Mouse (Mus musculus) adrenal gland, adult 2 months (tissue): Measurements from ENCODE around the gene Rpp38. TPM values are rescaled to one million over a fixed set of nuclear protein-coding genes. Genes with fewer than 3 reads are reported as not detected.

Experiments
- DNase-seq: peaks from one replicate; pipeline ENCODE4 v3.0.0; 2021
- long read RNA-seq: library from polyadenylated mRNA; stranded (forward); transcript quantifications from one replicate; pipeline ENCODE4 v2.0.0, GENCODE M21; 2021
- polyA plus RNA-seq: library from polyadenylated mRNA; depleted of rRNA; stranded (reverse); fragments of >200 nt; gene quantifications from 2 replicates; pipeline ENCODE4 v1.2.3, GENCODE M21; 2012; rRNA removed
- total RNA-seq, 2 experiments: library from RNA; stranded (reverse); gene quantifications; 2 replicates each; pipeline ENCODE4 v1.2.3; 2021

Gene Rpp38
- total RNA-seq: 10 to 100 TPM; 10.7 to 13.2 TPM
- 1.2 and 1.5 TPM in 2 replicates for polyA plus RNA-seq
- long read RNA-seq, transcript Rpp38-201 (2 exons, 1,042 nt): major isoform, 12 of 13 reads
- long read RNA-seq, partial matches to known transcripts: 0 of 13 reads
- long read RNA-seq, other reads (novel, unspliced or antisense): 1 of 13 reads

DNA sequence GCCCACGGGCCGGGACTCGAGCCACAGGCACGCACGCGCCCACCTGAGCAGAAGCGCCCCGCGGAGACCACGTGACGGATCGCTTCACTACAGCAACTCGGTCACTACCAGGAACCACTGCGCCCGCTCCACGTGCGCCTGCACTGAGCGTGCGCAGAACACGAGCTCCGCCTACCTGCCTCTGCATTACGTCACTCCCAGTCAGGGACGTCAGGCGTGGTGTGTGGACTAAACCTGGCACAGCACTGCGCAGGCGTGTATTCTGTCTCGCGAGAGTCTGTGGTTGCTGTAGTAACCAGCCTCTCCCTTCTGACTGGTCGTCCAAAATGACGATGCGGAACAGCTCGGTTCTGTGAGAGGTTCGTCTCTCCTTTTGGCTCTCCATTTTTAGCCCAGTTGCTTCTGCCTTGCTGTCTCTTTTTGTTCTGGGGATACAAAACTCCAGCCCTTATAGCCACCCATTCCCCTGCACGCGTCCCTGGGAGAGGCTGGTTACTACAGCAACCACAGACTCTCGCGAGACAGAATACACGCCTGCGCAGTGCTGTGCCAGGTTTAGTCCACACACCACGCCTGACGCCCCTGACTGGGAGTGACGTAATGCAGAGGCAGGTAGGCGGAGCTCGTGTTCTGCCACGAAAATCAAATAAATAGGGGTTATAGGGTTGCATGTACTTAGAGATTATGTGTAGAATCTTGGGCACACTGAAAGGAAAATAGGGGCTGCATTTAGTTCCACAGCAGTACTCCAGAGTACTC is at the start of gene Rpp38:
Gene Rpp38, minus strand, starts transcription at position 160 of the 759 bp plus-strand sequence.
- DNase-seq: peak; percentile 99

DNA sequence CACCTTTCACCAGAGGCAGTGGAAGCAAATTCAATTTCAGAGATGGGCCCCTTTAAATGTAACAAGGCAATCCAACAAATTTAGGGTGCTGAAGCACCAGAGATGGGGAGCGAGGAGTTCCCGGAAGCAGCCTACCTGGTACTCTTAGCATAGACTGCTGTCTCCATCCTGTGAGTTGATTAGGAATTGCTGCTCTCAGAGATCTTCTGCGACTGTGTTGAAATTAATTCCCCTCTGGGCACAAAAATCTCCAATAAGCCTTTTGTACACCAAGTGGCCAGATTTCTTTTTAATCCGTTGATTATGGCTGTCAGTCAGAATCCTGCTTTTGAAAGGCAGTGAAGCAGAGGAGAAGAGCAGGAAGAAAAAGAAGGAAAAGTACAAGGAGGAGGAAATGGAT is 32.7 kb upstream of the Rpp38 start:
- no peak for DNase-seq

DNA sequence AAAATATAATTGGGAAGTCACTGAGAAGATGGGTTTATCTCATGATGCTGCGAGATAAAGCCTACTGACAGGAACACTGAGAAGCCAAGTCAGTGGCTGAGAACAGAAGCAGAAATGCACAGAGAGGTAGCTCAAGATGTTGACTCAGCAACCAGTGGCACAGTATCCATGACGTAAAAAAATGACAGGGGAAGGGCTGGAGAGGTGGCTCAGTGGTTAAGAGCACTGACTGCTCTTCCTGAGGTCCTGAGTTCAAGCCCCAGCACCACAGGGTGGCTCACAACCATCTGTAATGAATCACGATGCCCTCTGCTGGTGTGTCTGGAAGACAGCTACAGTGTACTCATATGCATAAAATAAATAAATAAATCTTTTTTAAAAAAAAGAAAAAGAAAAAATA is 28.6 kb upstream of the Rpp38 start:
- DNase-seq: no peak

DNA sequence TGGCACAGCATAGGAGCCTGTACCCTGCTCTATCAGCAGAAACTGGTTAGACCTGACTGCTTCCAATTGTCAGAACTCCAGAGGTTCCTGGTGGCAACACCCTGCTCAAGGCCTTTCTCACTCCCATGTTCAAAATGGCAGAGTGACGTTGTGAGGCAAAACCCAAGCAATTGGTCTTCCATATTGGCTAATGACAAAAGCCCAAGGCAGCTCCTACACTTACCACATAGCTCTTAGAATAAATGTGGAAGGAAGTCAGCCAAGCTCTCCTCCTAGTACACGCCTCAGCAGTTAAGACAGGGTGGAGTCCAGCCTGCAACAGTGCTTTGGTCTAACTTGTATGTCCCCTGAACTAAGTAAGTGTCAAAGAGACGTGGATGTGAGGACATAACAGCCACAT is 25.4 kb upstream of the Rpp38 start:
- no peak for DNase-seq

DNA sequence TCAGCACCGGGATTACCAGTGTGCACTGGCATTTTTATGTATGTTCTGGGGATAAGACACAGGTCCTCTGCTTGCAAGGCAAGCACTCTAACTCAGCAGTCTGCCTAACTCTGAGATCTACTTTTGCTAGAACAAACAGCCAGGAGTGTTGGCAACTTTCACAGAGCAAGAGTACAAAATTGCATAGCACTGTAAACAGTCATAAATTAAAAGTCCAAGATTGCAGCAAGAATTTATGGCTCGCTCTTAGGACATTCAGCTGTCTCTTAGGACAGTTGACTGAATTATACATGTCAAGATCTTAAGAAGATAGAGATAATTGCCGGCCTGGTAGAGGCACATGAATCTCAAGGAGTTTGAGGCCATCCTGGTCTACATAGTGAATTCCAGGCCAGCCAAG is 23.9 kb upstream of the Rpp38 start:
- DNase-seq: no peak

DNA sequence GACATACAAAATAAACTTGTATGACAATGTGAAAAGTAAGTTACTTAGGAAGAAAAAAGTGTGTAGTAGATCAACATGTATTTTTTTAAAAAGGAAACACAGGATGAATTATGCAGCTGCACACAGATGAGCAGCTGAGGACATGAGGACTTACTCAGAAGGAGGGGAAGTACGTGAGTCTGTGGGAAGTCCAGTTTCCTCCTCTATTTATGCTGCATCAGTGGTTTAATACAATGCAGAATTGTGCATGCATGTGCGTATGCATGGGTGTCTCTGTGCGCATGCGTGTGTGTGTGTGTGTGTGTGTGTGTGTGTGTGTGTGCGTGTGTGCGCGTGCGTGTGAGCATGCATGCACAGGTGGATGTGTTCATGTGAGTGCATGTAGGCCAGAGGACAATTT is 23.4 kb upstream of the Rpp38 start:
- DNase-seq: no peak

DNA sequence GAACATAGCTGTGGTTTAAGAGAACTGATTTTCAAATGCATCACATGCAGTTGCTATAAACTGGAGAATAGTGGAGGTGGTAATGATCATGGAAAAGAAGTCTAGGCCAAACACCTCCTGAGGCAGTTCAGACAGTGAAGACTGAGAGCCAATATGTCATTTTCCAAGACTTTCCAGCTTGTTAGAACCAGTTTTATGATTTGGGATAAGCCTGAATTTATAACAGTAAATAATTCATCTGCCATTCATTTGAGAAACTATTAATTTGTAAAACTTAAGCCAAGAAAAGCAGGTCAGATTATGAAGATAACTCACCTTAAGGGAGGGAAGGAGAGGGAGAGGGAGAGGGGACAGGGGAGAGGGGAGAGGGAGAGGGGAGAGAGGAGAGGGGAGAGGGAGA is 20.7 kb upstream of the Rpp38 start:
- no peak for DNase-seq

DNA sequence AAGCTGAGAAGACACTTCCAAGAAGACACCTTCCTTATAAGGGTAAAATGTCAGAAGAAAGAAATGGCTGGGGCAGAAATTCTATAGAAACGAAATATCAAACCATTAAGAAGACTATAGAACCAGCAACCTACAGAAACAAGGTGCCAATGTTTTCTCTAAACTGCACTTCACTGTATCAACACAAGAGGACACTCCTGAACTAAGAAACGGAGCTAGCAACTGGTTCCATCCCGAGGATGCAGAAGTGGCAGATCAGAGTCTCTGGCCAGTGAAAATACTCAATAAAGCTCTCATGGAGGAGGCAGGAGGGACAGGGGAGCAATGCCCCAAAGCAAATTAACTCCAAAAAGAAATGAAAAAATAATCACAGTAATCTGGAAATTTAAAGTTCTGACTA is 16.5 kb upstream of the Rpp38 start:
- DNase-seq: no peak

DNA sequence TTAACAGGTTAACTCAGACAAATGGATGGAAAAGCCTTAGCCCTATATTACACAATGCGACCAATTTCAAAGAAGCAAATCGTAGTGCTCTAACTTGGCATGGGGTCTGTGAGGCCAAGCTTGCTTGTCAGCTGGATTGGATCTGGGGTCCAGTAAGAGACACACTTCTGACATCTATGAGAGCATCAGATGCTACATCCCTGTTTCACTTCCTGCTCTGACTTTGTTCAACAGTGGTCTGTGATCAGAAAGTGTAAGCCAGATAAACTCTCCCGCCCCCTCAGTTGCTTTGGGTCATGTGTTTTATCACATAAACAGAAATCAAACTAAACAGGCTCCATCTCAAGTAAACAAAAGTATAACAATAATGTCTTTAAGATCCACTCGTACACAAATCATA is 16.0 kb upstream of the Rpp38 start:
- DNase-seq: no peak

DNA sequence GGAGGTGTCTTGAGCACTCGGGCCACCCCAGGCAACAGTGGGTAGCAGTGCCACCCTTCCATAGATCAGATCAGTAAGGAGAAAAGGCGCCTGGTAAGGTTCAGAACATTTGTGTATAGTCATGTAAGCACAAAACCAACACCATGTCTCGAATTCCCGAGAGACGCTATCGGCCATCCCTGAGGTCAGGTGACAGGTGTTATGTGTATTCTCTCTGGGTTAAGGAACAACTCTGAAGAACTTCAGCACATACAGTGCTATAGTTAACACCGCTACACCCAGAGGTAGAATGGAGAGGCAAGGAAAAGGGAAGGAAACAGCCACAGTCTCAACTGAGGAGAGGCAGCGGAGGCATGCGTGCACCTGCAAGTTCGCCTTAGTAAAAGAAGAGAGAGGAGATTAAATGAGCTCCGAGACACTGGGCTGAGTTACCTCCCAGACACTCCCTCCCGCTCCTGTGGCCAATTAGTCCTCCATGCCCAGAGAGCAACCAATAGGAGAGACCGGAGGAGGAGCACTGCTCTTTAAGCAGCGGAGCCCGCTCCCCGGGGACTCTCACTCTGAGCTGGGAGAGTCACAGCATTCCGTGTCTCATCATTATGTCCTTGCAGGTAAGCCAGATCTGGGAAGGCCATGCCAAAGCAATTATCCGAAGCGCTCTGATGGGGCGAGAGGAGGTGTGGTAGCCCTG is 3.3 kb upstream of the Rpp38 start, which contains the start of gene Acbd7:
Gene Acbd7, plus strand, starts transcription at position 558 of the 691 bp plus-strand sequence.
- peak; percentile 81 for DNase-seq

DNA sequence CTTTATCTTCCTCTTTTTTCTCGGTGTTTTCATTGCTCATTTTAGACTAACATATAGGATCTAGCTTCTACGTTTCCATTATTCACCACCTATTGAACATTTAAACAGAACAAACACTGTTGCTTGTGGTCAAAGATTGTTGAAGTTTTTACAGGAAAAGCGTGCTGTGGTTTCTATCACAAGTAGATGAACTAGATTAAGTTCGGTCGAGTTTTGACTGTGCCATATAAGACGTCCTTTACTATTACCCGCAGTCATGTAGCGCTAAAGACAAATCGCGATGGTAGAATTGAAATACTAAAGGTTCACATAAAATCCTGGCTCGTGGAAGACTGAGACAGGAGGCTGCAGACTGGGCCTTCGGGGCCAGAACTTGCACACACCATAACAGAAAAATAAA is 1.3 kb upstream of the Rpp38 start:
- no peak for DNase-seq

DNA sequence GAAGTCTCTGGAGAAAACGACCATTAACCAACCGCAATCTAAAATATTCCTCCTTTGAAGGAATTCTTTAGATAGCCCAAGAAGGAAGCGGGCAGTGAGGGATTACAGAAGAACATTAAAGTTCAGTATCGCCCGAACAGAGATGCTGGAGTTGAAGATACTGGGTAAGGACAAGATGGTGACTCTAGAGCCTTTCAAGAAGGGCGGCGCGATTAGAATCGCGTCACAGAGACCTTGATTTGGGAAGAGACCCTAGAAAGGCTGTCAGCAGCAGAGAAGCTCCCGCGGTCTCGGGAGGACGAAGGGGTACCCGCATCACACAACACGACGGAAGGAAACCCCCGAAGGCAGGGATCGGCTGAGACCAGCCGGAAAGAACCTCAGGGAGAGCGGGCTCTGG is 387 bp downstream of the Rpp38 start:
- no peak for DNase-seq

DNA sequence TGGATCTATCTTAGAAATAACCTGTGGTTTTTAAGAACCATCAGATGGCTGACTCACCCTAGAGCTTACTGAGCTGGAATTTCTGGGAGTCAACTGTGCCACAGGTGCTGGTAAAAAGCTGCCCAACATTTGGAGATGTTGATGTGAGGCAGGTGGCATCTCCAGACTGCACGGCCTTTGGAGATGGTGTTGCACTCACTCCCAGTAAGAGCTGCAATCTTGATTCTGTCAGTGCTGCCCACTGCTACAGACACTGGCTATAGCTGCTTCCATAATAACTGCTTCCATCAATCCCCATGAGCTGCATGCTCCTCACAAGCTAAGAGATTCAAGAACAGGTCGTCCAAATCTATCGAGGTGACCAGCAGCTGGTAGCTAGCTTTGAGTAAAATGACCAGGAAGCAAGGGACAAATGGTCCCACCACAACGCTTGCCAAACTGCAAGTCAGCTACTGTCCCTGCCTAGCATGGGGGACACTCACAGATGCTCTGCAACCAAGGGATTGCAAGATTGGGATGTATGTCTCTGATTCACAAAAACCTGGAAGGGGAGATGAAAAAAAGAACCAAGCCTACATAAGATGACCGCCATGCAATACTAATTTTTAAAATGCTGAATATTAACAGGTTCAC is 1.3 kb downstream of the Rpp38 start:
- DNase-seq: no peak

DNA sequence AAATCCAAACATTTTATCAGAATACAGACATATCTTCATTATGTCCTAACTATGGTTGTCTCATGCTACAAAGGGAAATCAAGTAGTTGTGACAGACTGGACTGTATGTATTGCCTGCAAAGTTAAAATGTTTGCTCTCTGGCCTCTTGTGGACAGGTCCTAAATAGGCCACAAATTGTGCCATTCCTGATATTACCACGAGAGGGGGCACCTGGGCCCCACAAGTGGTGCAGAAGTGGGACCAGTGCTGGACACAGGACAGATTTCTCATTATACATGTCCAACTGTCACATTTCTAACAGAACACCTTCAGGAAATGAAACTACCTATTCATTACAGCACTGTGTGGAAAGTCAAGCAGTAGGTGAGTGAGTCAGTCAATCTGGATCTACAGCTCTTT is 5.1 kb downstream of the Rpp38 start:
- peak; percentile 72 for DNase-seq

DNA sequence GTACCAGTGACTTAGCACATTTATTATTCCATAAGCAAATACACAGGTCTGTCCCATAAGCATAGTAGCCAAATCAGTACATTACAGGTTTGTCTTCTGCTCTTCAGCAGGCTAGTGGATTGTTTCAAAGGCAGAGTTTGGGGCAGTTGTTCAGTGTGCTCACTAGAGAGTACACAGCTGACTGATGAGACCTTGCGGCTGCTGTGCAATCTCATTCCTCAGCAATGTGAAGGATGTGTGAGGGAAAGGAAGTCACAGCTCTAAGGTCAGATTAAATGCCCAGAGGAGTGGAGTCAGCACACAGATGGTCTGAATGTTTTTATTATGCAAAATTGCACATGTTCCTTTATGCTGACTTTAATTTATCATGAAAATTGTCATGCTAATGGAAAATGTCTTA is 5.9 kb downstream of the Rpp38 start:
- DNase-seq: peak; percentile 39

DNA sequence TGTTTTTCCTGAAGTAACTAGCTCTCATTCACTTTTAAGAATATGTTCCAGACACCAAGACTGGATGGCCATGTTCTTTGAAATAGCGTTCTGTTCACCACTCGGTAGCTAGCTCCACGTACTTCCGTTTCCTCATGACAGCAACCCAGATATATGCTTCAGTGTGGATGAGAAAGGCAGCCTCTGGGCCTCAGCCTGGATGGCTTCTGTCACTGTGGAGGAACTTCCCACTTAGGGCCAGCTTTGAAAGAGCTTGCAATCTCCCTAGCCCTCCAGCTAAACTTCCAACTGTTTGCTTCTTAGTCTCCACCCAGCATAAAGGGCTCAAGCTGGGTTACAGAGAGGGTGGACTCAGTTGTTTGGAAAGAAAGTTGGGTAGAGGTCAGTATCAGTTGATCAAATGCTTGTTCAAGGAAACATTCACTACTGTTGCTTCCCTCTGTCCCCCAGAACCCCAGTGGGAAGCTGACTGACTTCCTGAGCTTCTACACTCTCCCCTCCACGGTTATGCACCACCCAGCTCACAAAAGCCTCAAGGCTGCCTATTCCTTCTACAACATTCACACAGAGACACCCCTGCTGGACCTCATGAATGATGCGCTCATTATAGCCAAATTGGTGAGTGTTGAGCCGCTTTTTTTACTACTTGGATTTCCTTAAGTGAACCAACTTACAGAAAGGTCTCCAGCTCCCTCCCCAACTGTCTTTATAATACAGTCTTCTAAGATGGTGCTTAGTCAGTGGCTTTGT is 7.9 kb downstream of the Rpp38 start:
- no peak for DNase-seq

DNA sequence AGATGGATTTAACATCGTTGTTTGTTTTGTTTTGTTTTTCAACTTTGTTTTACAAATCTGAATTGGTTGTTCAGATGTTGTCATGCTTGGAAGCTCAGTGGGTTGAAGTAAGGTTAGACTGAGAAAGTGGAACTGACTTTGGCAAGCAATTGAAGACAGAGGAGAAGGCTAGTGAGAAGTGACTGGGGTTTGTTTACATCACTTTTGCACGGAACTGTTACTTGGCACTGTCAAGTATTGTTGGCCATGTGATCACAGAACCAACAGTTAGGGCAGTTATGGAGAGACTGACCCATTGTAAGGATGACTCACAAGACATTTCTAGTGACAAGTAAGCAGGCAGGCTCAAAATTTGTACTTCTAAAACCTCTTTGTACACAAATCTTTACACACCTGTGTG is 9.3 kb downstream of the Rpp38 start:
- no peak for DNase-seq

DNA sequence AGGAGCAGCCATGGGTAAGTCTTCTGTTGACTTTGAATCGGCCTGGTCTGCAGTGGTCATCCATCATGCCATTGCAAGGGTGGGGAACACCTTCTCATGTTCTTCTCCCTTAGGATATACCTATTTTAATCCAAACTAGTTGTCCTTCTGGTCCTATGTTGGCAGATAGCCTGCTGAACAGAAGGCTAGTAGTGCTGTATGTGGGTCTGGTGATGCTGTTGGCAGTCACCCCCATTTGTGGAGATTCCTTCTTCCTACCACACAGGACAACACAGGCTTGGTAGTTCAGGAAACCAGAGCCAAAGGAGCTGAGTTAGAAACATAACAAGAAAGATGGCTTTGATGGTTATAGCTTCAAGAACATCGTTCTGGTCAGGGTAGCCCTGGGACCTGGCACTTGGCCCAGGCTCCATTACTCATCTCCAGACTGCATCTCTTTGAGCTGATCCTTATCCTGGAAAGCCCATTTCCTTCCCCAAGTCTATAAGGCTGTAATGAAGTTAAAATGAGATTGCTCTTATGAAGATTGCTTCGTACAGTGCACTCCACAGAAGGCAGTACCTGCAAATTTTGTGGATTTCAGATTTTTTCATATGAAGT is 26.9 kb downstream of the Rpp38 start:
- DNase-seq: peak; percentile 85

DNA sequence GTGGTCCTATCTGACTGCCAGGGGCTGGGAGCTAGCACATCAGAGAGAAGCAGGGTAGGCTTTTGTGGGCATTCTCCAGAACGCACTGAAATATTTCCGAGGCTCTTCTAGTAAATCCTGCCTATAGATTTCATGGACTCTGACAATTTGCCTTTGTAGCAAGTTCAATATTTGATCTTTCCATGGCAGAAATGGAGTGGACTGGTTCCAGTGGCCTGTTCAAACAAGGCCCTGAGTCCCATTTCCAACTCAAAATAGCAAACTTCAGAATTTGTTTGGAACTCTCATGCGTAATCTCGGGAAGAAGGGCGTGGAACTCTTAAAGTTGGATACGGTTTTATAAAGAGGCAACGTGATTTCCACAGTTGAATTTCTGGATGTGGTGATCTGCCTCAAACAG is 36.6 kb downstream of the Rpp38 start:
- DNase-seq: no peak

DNA sequence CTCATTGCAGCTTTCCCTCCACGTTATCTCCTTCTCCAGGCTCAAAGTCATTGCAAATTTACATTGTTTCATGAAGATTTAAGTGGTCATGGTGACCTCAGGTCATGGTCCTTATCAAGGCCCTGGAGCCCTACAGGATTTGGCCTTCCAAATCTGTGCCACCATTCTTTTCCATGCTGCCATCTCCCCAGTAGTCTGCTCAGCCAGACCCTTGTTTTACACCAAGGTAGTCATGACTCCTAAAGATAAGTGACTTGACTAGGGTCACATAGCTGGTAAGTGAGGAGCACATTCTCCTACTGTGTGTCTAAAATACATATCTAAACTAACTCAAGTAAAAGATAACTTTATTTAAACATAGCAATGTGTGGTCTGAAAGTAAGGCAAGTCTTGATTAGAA is 40.3 kb downstream of the Rpp38 start:
- DNase-seq: peak; percentile 17

DNA sequence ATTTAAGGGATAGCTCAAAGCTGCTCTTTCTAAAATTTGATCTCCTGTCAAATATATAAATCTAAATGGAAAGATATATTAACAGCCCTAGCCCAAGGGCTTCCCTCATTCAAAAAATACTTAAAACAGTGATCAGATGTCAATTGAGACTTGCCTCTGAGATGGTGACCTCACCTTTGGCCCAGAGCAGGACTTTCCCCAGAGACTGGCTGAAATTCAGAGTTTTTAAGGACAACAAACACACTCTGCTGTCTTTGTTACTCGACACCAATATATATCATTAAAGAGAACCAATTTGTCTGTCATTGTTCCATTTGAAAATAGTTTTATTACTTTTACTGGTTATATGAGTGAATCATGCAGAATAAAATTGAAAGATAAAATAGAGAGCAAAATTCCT is 42.9 kb downstream of the Rpp38 start:
- DNase-seq: no peak

DNA sequence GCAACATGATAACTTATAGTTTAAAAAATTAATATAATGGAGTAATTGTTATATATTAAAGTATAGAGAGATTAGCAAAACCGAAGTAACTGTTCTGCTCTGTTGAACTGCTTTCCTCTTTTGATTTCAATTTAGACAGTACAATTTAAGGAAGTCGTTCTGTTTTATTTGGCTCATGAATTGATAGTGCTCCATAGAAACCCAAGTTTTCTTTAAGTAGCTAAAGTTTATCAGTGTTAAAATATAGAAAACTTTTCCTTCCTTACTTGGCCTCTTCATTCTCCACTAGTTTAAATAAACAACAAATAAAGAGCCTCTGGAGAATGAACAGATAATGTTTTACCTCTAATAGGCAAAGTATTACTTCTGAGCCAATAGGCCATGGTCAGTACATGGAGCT is 46.2 kb downstream of the Rpp38 start:
- no peak for DNase-seq
